Mouse (Mus musculus) CD4-positive, CD25-positive, alpha-beta regulatory T cell (primary cell): ENCODE results near the gene Rab11fip3. TPM values are rescaled to one million over a fixed set of nuclear protein-coding genes. Genes with fewer than 3 reads are reported as not detected.

ENCODE experiments used
- polyA plus RNA-seq: library from polyadenylated mRNA; unstranded; fragments of 100-300 nt; shearing (Covaris generic); gene quantifications from one replicate; pipeline ENCODE4 v1.2.1, GENCODE M21; 2017

Gene Rab11fip3
- 13.5 TPM for polyA plus RNA-seq

GRCm38 (mm10) chr17:26068831-26069739 lies at the start of gene Rab11fip3:
TSS of gene Rab11fip3 (minus strand) at chr17:26069555.

GRCm38 (mm10) chr17:26113181-26113948 lies 44.0 kb upstream of the Rab11fip3 start, which contains the start of gene Tmem8:
TSS of gene Tmem8 (plus strand) at chr17:26113299.

GRCm38 (mm10) chr17:26095121-26095740 lies 25.9 kb upstream of the Rab11fip3 start, which contains the start of gene Nme4:
TSS of gene Nme4 (minus strand) at chr17:26095602.

GRCm38 (mm10) chr17:26089905-26090632 lies 20.7 kb upstream of the Rab11fip3 start, which contains the start of gene Decr2:
TSS of gene Decr2 (minus strand) at chr17:26090337.

GRCm38 (mm10) chr17:25985306-25986294 lies 83.8 kb downstream of the Rab11fip3 start, which contains the start of gene Capn15:
TSS of gene Capn15 (minus strand) at chr17:25985796.

GRCm38 (mm10) chr17:25951803-25952623 lies 117.3 kb downstream of the Rab11fip3 start, which contains the start of gene A930017K11Rik:
TSS of gene A930017K11Rik (minus strand) at chr17:25952565.

GRCm38 (mm10) chr17:25944366-25945163 lies 124.8 kb downstream of the Rab11fip3 start, which contains the start of the genes Pigq and Nhlrc4:
TSS of gene Pigq (minus strand) at chr17:25944936.
TSS of gene Nhlrc4 (minus strand) at chr17:25944961.

Other genes with a start within 250 kb of the Rab11fip3 start
- 44.1 TPM for gene Wdr24, start 245.9 kb downstream of the Rab11fip3 start, polyA plus RNA-seq
- 36.7 TPM for gene Jmjd8, start 240.7 kb downstream of the Rab11fip3 start, polyA plus RNA-seq
- gene Stub1, start 236.2 kb downstream of the Rab11fip3 start, polyA plus RNA-seq: 169 TPM
- gene Rhbdl1, start 232.3 kb downstream of the Rab11fip3 start, polyA plus RNA-seq: 2.1 TPM
- 2.6 TPM for gene Gm20683, start 227.8 kb downstream of the Rab11fip3 start, polyA plus RNA-seq
- 41.0 TPM for gene Rhot2, start 224.7 kb downstream of the Rab11fip3 start, polyA plus RNA-seq
- 8.8 TPM for gene Wdr90, start 208.1 kb downstream of the Rab11fip3 start, polyA plus RNA-seq
- 5.2 TPM for gene Mcrip2, start 200.8 kb downstream of the Rab11fip3 start, polyA plus RNA-seq
- gene Mettl26, start 194.5 kb downstream of the Rab11fip3 start, polyA plus RNA-seq: 82.8 TPM
- gene Wfikkn1, start 188.7 kb downstream of the Rab11fip3 start, polyA plus RNA-seq: 1.3 TPM
- 31.6 TPM for gene Rab40c, start 149.8 kb downstream of the Rab11fip3 start, polyA plus RNA-seq
- gene Pigq, start 124.6 kb downstream of the Rab11fip3 start, polyA plus RNA-seq: 55.2 TPM
- gene Nhlrc4, start 124.6 kb downstream of the Rab11fip3 start, polyA plus RNA-seq: not detected
- not detected for gene A930017K11Rik, start 117.0 kb downstream of the Rab11fip3 start, polyA plus RNA-seq
- gene Capn15, start 83.8 kb downstream of the Rab11fip3 start, polyA plus RNA-seq: 30.1 TPM
- 30.0 TPM for gene Decr2, start 20.8 kb upstream of the Rab11fip3 start, polyA plus RNA-seq
- 3.3 TPM for gene Nme4, start 26.0 kb upstream of the Rab11fip3 start, polyA plus RNA-seq
- gene Tmem8, start 43.7 kb upstream of the Rab11fip3 start, polyA plus RNA-seq: 27.9 TPM
- 76.8 TPM for gene Mrpl28, start 53.9 kb upstream of the Rab11fip3 start, polyA plus RNA-seq
- gene Axin1, start 69.1 kb upstream of the Rab11fip3 start, polyA plus RNA-seq: 100 TPM
- 0.25 TPM for gene Pdia2, start 129.5 kb upstream of the Rab11fip3 start, polyA plus RNA-seq
- gene Rgs11, start 133.4 kb upstream of the Rab11fip3 start, polyA plus RNA-seq: 13.5 TPM
- gene Arhgdig, start 138.2 kb upstream of the Rab11fip3 start, polyA plus RNA-seq: 0.51 TPM
- 19.5 TPM for gene Fam234a, start 174.7 kb upstream of the Rab11fip3 start, polyA plus RNA-seq
- 102 TPM for gene Luc7l, start 183.3 kb upstream of the Rab11fip3 start, polyA plus RNA-seq